Mouse (Mus musculus): ENCODE data around the gene Ttll1. TPM values are rescaled to one million over a fixed set of nuclear protein-coding genes. Genes with fewer than 3 reads are reported as not detected.

Gene Ttll1
- polyA plus RNA-seq, 1 experiment from 2014 or later = 27.3 TPM

GRCm38 (mm10) chr15:83534960-83535889 is 24.5 kb upstream of the Ttll1 start:
- Histone ChIP-seq H3K4me3 (ENCODE audit: low read length) (no peak overlapping the region), H3K9ac (replicated peaks; ENCODE audit: low read length) (0 out of 2 replicates have a peak overlapping the region, but pooled peaks have one; percentile 5), H3K36me3 (ENCODE audit: insufficient read depth, low read length) (no peaks in the 10 kb centered on the region), H3K4me2 (replicated peaks; ENCODE audit: low read depth, low read length) (no peak overlapping the region), H3K4me1 (ENCODE audit: insufficient read depth, low read length) (peaks cover 18% of the 10 kb centered on the region), H3K27me3 (ENCODE audit: insufficient read depth, low read length) (no peaks in the 10 kb centered on the region), H3K27ac (ENCODE audit: low read length) (no peak overlapping the region), H3K9me3 (ENCODE audit: low read length) (no peaks in the 10 kb centered on the region)
- no peak for ATAC-seq (ENCODE audit: low FRiP score, low TSS enrichment)
- WGBS = 70% methylated on average over 17 of the region's 17 CpGs

- no peak for ATAC-seq (ENCODE audit: low FRiP score, low TSS enrichment)
- no peak overlapping the region for H3K4me2 ChIP-seq (replicated peaks; ENCODE audit: low read depth, low read length)
- no peaks in the 10 kb centered on the region for H3K36me3 ChIP-seq (ENCODE audit: insufficient read depth, low read length)
- H3K9me3 ChIP-seq (ENCODE audit: low read length) = no peaks in the 10 kb centered on the region
- H3K27me3 ChIP-seq (ENCODE audit: insufficient read depth, low read length) = peaks cover 6% of the 10 kb centered on the region
- H3K27ac ChIP-seq (ENCODE audit: low read length) = no peak overlapping the region
- peaks cover 25% of the 10 kb centered on the region for H3K4me1 ChIP-seq (ENCODE audit: insufficient read depth, low read length)
- H3K9ac ChIP-seq (replicated peaks; ENCODE audit: low read length) = no peak overlapping the region
- 71% methylated on average over 7 of the region's 7 CpGs for whole genome bisulfite sequencing
- no peak overlapping the region for H3K4me3 ChIP-seq (ENCODE audit: low read length)
Measured at GRCm38 (mm10) chr15:83532606-83533005, 21.9 kb upstream of the Ttll1 start.

- H3K9ac ChIP-seq (replicated peaks; ENCODE audit: low read length) = no peak overlapping the region
- 84% methylated on average over 5 of the region's 5 CpGs for WGBS
- no peak overlapping the region for H3K27ac ChIP-seq (ENCODE audit: low read length)
- no peak overlapping the region for H3K4me2 ChIP-seq (replicated peaks; ENCODE audit: low read depth, low read length)
- ATAC-seq (ENCODE audit: low FRiP score, low TSS enrichment) = no peak
- no peak overlapping the region for H3K4me3 ChIP-seq (ENCODE audit: low read length)
- no peaks in the 10 kb centered on the region for H3K36me3 ChIP-seq (ENCODE audit: insufficient read depth, low read length)
- H3K4me1 ChIP-seq (ENCODE audit: insufficient read depth, low read length) = peaks cover 31% of the 10 kb centered on the region
- H3K27me3 ChIP-seq (ENCODE audit: insufficient read depth, low read length) = peaks cover 11% of the 10 kb centered on the region
- no peaks in the 10 kb centered on the region for H3K9me3 ChIP-seq (ENCODE audit: low read length)
Measured at GRCm38 (mm10) chr15:83531961-83532469, 21.3 kb upstream of the Ttll1 start.

GRCm38 (mm10) chr15:83530688-83531087 is 20.0 kb upstream of the Ttll1 start:
- Histone ChIP-seq H3K27me3 (ENCODE audit: insufficient read depth, low read length) (peaks cover 21% of the 10 kb centered on the region), H3K27ac (ENCODE audit: low read length) (peak overlapping the region; percentile 83), H3K9ac (replicated peaks; ENCODE audit: low read length) (peak overlapping the region; percentile 20; the same call in 1 of the 2 replicates), H3K4me2 (replicated peaks; ENCODE audit: low read depth, low read length) (no peak overlapping the region), H3K4me1 (ENCODE audit: insufficient read depth, low read length) (peaks cover 41% of the 10 kb centered on the region), H3K36me3 (ENCODE audit: insufficient read depth, low read length) (no peaks in the 10 kb centered on the region), H3K4me3 (ENCODE audit: low read length) (no peak overlapping the region), H3K9me3 (ENCODE audit: low read length) (no peaks in the 10 kb centered on the region)
- 52% methylated on average over 6 of the region's 6 CpGs for WGBS
- ATAC-seq (ENCODE audit: low FRiP score, low TSS enrichment) = no peak

- ATAC-seq (ENCODE audit: low FRiP score, low TSS enrichment) = peak; percentile 39
- H3K4me3 ChIP-seq (ENCODE audit: low read length) = no peak overlapping the region
- WGBS = 39% methylated on average over 9 of the region's 9 CpGs
- peak overlapping the region; percentile 20; the same call in 1 of the 2 replicates for H3K9ac ChIP-seq (replicated peaks; ENCODE audit: low read length)
- no peaks in the 10 kb centered on the region for H3K9me3 ChIP-seq (ENCODE audit: low read length)
- peaks cover 41% of the 10 kb centered on the region for H3K4me1 ChIP-seq (ENCODE audit: insufficient read depth, low read length)
- peak overlapping the region; percentile 83 for H3K27ac ChIP-seq (ENCODE audit: low read length)
- no peaks in the 10 kb centered on the region for H3K36me3 ChIP-seq (ENCODE audit: insufficient read depth, low read length)
- peaks cover 22% of the 10 kb centered on the region for H3K27me3 ChIP-seq (ENCODE audit: insufficient read depth, low read length)
- no peak overlapping the region for H3K4me2 ChIP-seq (replicated peaks; ENCODE audit: low read depth, low read length)
Measured at GRCm38 (mm10) chr15:83530233-83530632, 19.5 kb upstream of the Ttll1 start.

GRCm38 (mm10) chr15:83529765-83530164 is 19.1 kb upstream of the Ttll1 start:
- Histone ChIP-seq H3K9me3 (ENCODE audit: low read length) (no peaks in the 10 kb centered on the region), H3K27me3 (ENCODE audit: insufficient read depth, low read length) (peaks cover 22% of the 10 kb centered on the region), H3K9ac (replicated peaks; ENCODE audit: low read length) (no peak overlapping the region), H3K4me3 (ENCODE audit: low read length) (no peak overlapping the region), H3K36me3 (ENCODE audit: insufficient read depth, low read length) (no peaks in the 10 kb centered on the region), H3K4me2 (replicated peaks; ENCODE audit: low read depth, low read length) (no peak overlapping the region), H3K27ac (ENCODE audit: low read length) (peak overlapping the region; percentile 67), H3K4me1 (ENCODE audit: insufficient read depth, low read length) (peaks cover 41% of the 10 kb centered on the region)
- no peak for ATAC-seq (ENCODE audit: low FRiP score, low TSS enrichment)
- WGBS = 73% methylated on average over 5 of the region's 5 CpGs

- no peak for ATAC-seq (ENCODE audit: low FRiP score, low TSS enrichment)
- peak overlapping the region; percentile 67; the same call in 1 of the 2 replicates for H3K27ac ChIP-seq (ENCODE audit: low read length)
- no peak overlapping the region for H3K4me3 ChIP-seq (ENCODE audit: low read length)
- H3K36me3 ChIP-seq (ENCODE audit: insufficient read depth, low read length) = no peaks in the 10 kb centered on the region
- WGBS = 56% methylated on average over 4 of the region's 4 CpGs
- no peak overlapping the region for H3K9ac ChIP-seq (replicated peaks; ENCODE audit: low read length)
- H3K9me3 ChIP-seq (ENCODE audit: low read length) = no peaks in the 10 kb centered on the region
- peaks cover 41% of the 10 kb centered on the region for H3K4me1 ChIP-seq (ENCODE audit: insufficient read depth, low read length)
- no peak overlapping the region for H3K4me2 ChIP-seq (replicated peaks; ENCODE audit: low read depth, low read length)
- H3K27me3 ChIP-seq (ENCODE audit: insufficient read depth, low read length) = peaks cover 24% of the 10 kb centered on the region
Measured at GRCm38 (mm10) chr15:83528892-83529291, 18.2 kb upstream of the Ttll1 start.

- Histone ChIP-seq H3K27ac (ENCODE audit: low read length) (no peak overlapping the region), H3K9ac (replicated peaks; ENCODE audit: low read length) (peak overlapping the region; percentile 61; the same call in 1 of the 2 replicates), H3K9me3 (ENCODE audit: low read length) (no peaks in the 10 kb centered on the region), H3K4me3 (ENCODE audit: low read length) (peak overlapping the region; percentile 60), H3K27me3 (ENCODE audit: insufficient read depth, low read length) (peaks cover 24% of the 10 kb centered on the region), H3K4me1 (ENCODE audit: insufficient read depth, low read length) (peaks cover 45% of the 10 kb centered on the region), H3K4me2 (replicated peaks; ENCODE audit: low read depth, low read length) (peak overlapping the region; percentile 98), H3K36me3 (ENCODE audit: insufficient read depth, low read length) (no peaks in the 10 kb centered on the region)
- ATAC-seq (ENCODE audit: low FRiP score, low TSS enrichment) = no peak
- WGBS = 91% methylated on average over 2 of the region's 2 CpGs
Measured at GRCm38 (mm10) chr15:83527747-83528146, 17.1 kb upstream of the Ttll1 start.

- ATAC-seq (ENCODE audit: low FRiP score, low TSS enrichment) = no peak; the same call in 1 of the 2 replicates
Measured at GRCm38 (mm10) chr15:83527092-83527437, 16.4 kb upstream of the Ttll1 start.

More at GRCm38 (mm10) chr15:83527092-83527437, 16.4 kb upstream of the Ttll1 start:
- H3K9ac ChIP-seq (replicated peaks; ENCODE audit: low read length) = peak overlapping the region; percentile 61
- H3K9me3 ChIP-seq (ENCODE audit: low read length) = no peaks in the 10 kb centered on the region
- H3K27ac ChIP-seq (ENCODE audit: low read length) = no peak overlapping the region
- WGBS = under 1% methylated on average over 26 of the region's 26 CpGs
- no peaks in the 10 kb centered on the region for H3K36me3 ChIP-seq (ENCODE audit: insufficient read depth, low read length)
- H3K4me3 ChIP-seq (ENCODE audit: low read length) = peak overlapping the region; percentile 60
- peaks cover 24% of the 10 kb centered on the region for H3K27me3 ChIP-seq (ENCODE audit: insufficient read depth, low read length)
- peak overlapping the region; percentile 98 for H3K4me2 ChIP-seq (replicated peaks; ENCODE audit: low read depth, low read length)
- H3K4me1 ChIP-seq (ENCODE audit: insufficient read depth, low read length) = peaks cover 45% of the 10 kb centered on the region
